Mouse (Mus musculus) embryonic facial prominence, embryonic 12.5 days (tissue): ENCODE results near the gene Plin2. TPM values are rescaled to one million over a fixed set of nuclear protein-coding genes. Genes with fewer than 3 reads are reported as not detected.

Source experiments
- ATAC-seq: fragments of 200-750 bp; cut with Nextera tagmentation; 2 replicates; pipeline ENCODE4 v1.8.0; 2017; ENCODE audit not compliant: insufficient number of reproducible peaks, insufficient read depth, low FRiP score, low TSS enrichment
- H3K27ac ChIP-seq: fragments of 300-500 bp; sonication (generic); 2 replicates; pipeline ENCODE4 v1.5.1; 2016; ENCODE audit warnings: mild to moderate bottlenecking
- H3K27me3 ChIP-seq: fragments of 300-500 bp; sonication (generic); 2 replicates; pipeline ENCODE4 v1.6.1; 2016; ENCODE audit warnings: mild to moderate bottlenecking, moderate library complexity
- H3K36me3 ChIP-seq: fragments of 300-500 bp; sonication (generic); 2 replicates; pipeline ENCODE4 v1.6.1; 2016; ENCODE audit warnings: mild to moderate bottlenecking
- H3K4me1 ChIP-seq: fragments of 300-500 bp; sonication (generic); 2 replicates; pipeline ENCODE4 v1.6.1; 2016
- H3K4me2 ChIP-seq: fragments of 300-500 bp; sonication (generic); replicated peaks from 2 replicates; pipeline ENCODE4 v1.6.1; 2016; ENCODE audit warnings: mild to moderate bottlenecking, moderate library complexity
- H3K4me3 ChIP-seq: fragments of 300-500 bp; sonication (generic); 2 replicates; pipeline ENCODE4 v1.5.1; 2016; ENCODE audit warnings: mild to moderate bottlenecking
- H3K9ac ChIP-seq: fragments of 300-500 bp; sonication (generic); 2 replicates; pipeline ENCODE4 v1.6.1; 2016; ENCODE audit warnings: mild to moderate bottlenecking, moderate library complexity
- H3K9me3 ChIP-seq: fragments of 300-500 bp; sonication (generic); 2 replicates; pipeline ENCODE4 v1.6.1; 2016; ENCODE audit warnings: mild to moderate bottlenecking, moderate library complexity
- WGBS: fragments of 180-500 bp; shearing (Covaris S2); methylation state at CpG from one replicate; pipeline ENCODE4 v1.1.7; 2016; 5-methylcytosine and 5-hydroxymethylcytosine counted together
- polyA plus RNA-seq: library from polyadenylated mRNA; unstranded; fragments of >200 nt; fragmentation: Nextera tagmentation; extraction: Ambion mirVana; gene quantifications from 2 replicates; pipeline ENCODE4 v1.2.1, GENCODE M21; 2016

Gene Plin2
- polyA plus RNA-seq, 1 experiment from 2014 or later, result 72.4 TPM

- no peak overlapping the region for H3K9ac ChIP-seq
- H3K27ac ChIP-seq, result no peak overlapping the region
- 67% methylated on average over 3 of the region's 3 CpGs for WGBS
- no peak overlapping the region for H3K4me2 ChIP-seq
- no peaks in the 10 kb centered on the region for H3K9me3 ChIP-seq
- no peaks in the 10 kb centered on the region for H3K4me1 ChIP-seq
- no peaks in the 10 kb centered on the region for H3K36me3 ChIP-seq
- ATAC-seq, result no peak
- no peak overlapping the region for H3K4me3 ChIP-seq
- no peaks in the 10 kb centered on the region for H3K27me3 ChIP-seq
Observed at GRCm38 (mm10) chr4:86622116-86622515, 47.7 kb downstream of the Plin2 start.

- no peak overlapping the region for H3K4me3 ChIP-seq
- WGBS, result 75% methylated on average over 2 of the region's 2 CpGs
- no peak overlapping the region for H3K4me2 ChIP-seq
- no peak overlapping the region for H3K9ac ChIP-seq
- H3K4me1 ChIP-seq, result no peaks in the 10 kb centered on the region
- no peak for ATAC-seq
- no peak overlapping the region for H3K27ac ChIP-seq
- no peaks in the 10 kb centered on the region for H3K27me3 ChIP-seq
- H3K9me3 ChIP-seq, result no peaks in the 10 kb centered on the region
- H3K36me3 ChIP-seq, result no peaks in the 10 kb centered on the region
Observed at GRCm38 (mm10) chr4:86620506-86620905, 49.4 kb downstream of the Plin2 start.

- no peak overlapping the region for H3K9ac ChIP-seq
- ATAC-seq, result 0 out of 2 replicates have a peak, but pooled peaks have one; percentile 19
- peaks cover 5% of the 10 kb centered on the region for H3K4me1 ChIP-seq
- H3K4me2 ChIP-seq, result peak overlapping the region; percentile 84
- H3K27ac ChIP-seq, result 0 out of 2 replicates have a peak overlapping the region, but pooled peaks have one; percentile 78
- WGBS, result 37% methylated on average over 8 of the region's 8 CpGs
- H3K4me3 ChIP-seq, result peak overlapping the region; percentile 88
- no peaks in the 10 kb centered on the region for H3K9me3 ChIP-seq
- no peaks in the 10 kb centered on the region; the same call in 1 of the 2 replicates for H3K36me3 ChIP-seq
- no peaks in the 10 kb centered on the region for H3K27me3 ChIP-seq
Observed at GRCm38 (mm10) chr4:86612289-86612620, 57.6 kb downstream of the Plin2 start.

- peak within 1 kb of the TSS; percentile 84 for H3K4me2 ChIP-seq
- peak within 1 kb of the TSS; percentile 91 for H3K9ac ChIP-seq
- H3K27ac ChIP-seq, result peak within 1 kb of the TSS; percentile 78
- H3K27me3 ChIP-seq, result no peaks in the 10 kb centered on the region
- WGBS, result under 1% methylated on average over 59 of the region's 59 CpGs
- peak; percentile 99 for ATAC-seq
- peak within 1 kb of the TSS; percentile 88 for H3K4me3 ChIP-seq
- H3K9me3 ChIP-seq, result no peaks in the 10 kb centered on the region
- H3K36me3 ChIP-seq, result peaks cover 3% of the 10 kb centered on the region; the same call in 1 of the 2 replicates
- H3K4me1 ChIP-seq, result peaks cover 5% of the 10 kb centered on the region
Observed at GRCm38 (mm10) chr4:86611524-86612288, 58.2 kb downstream of the Plin2 start, which contains the start of gene Haus6. Gene Haus6 (minus strand): TSS chr4:86612055.

Other genes with a start within 250 kb of the Plin2 start
- gene Saxo1, start 111.7 kb downstream of the Plin2 start, polyA plus RNA-seq, result not detected in 2 replicates
- 66.4 and 71.8 TPM in 2 replicates for gene Rraga, start 94.4 kb downstream of the Plin2 start, polyA plus RNA-seq
- 18.1 and 21.9 TPM in 2 replicates for gene Haus6, start 58.0 kb downstream of the Plin2 start, polyA plus RNA-seq
- 9.2 and 10.0 TPM in 2 replicates for gene Dennd4c, start 78.5 kb upstream of the Plin2 start, polyA plus RNA-seq
- 599 and 634 TPM in 2 replicates for gene Rps6, start 187.4 kb upstream of the Plin2 start, polyA plus RNA-seq
- gene Acer2, start 204.3 kb upstream of the Plin2 start, polyA plus RNA-seq, result 14.7 and 15.5 TPM in 2 replicates